ENCODE assay signal across 8 mouse cellular contexts in genomic region chr2:113828086-113828942, GRCm38 (mm10). TPM values are rescaled to one million over a fixed set of nuclear protein-coding genes. Genes with fewer than 3 reads are reported as not detected.
DNase-seq lines count a peak whose midpoint lies in the region; ATAC-seq and TF ChIP-seq lines count a peak whose summit lies in the region.

No protein-coding gene starts in this region.

- TF ChIP-seq CTCF in lung, postnatal 0 days (IDR thresholded peaks at IDR 0.05), result no peak
- TF ChIP-seq CTCF in stomach, postnatal 0 days (IDR thresholded peaks at IDR 0.05; ENCODE audit: low read depth), result no peak

- H3K27ac ChIP-seq in lung, postnatal 0 days (ENCODE audit: low read length), result no peak overlapping the region
- H3K27ac ChIP-seq in limb, embryonic 12.5 days, result no peak overlapping the region
- no peak overlapping the region for H3K27ac ChIP-seq in stomach, postnatal 0 days (replicated peaks)

- TF ChIP-seq EP300 in lung, postnatal 0 days (IDR thresholded peaks at IDR 0.05), result no peak
- TF ChIP-seq EP300 in stomach, postnatal 0 days (optimal IDR thresholded peaks at IDR 0.05), result no peak

- H3K4me3 ChIP-seq in lung, postnatal 0 days (ENCODE audit: low read depth, low read length), result no peak overlapping the region
- H3K4me3 ChIP-seq in limb, embryonic 12.5 days (replicated peaks), result peak overlapping the region; percentile 33
- peak overlapping the region; percentile 21 for H3K4me3 ChIP-seq in stomach, postnatal 0 days (ENCODE audit: low read depth, low read length)

- H3K4me2 ChIP-seq in lung, postnatal 0 days (replicated peaks; ENCODE audit: low read depth, low read length), result peak overlapping the region; percentile 34; the same call in 1 of the 2 replicates
- H3K4me2 ChIP-seq in limb, embryonic 12.5 days, result peak overlapping the region; percentile 62
- peak overlapping the region; percentile 47 for H3K4me2 ChIP-seq in stomach, postnatal 0 days (replicated peaks; ENCODE audit: low read depth)

- no peaks in the 10 kb centered on the region for H3K27me3 ChIP-seq in lung, postnatal 0 days (replicated peaks; ENCODE audit: insufficient read depth, low read length)
- 0 out of 2 replicates have a peak, but pooled peaks cover 2% of the 10 kb centered on the region for H3K27me3 ChIP-seq in limb, embryonic 12.5 days
- H3K27me3 ChIP-seq in stomach, postnatal 0 days (ENCODE audit: control insufficient read depth, insufficient read depth, low read length), result no peaks in the 10 kb centered on the region

- ATAC-seq in lung, postnatal 0 days, result no peak
- ATAC-seq in limb, embryonic 12.5 days (ENCODE audit: insufficient number of reproducible peaks, insufficient read depth, low FRiP score, low TSS enrichment, low read depth), result peak; percentile 8; the same call in 1 of the 2 replicates
- no peak; the same call in 1 of the 2 replicates for ATAC-seq in stomach, postnatal 0 days (ENCODE audit: low FRiP score, low TSS enrichment)
- ATAC-seq in megakaryocyte, adult 5-6 weeks (ENCODE audit: poor library complexity, severe bottlenecking), result no peak

- peaks cover 3% of the 10 kb centered on the region; the same call in 1 of the 2 replicates for H3K36me3 ChIP-seq in lung, postnatal 0 days (ENCODE audit: insufficient read depth, low read length)
- peaks cover 21% of the 10 kb centered on the region for H3K36me3 ChIP-seq in limb, embryonic 12.5 days
- H3K36me3 ChIP-seq in stomach, postnatal 0 days (ENCODE audit: control insufficient read depth, insufficient read depth, low read length), result no peaks in the 10 kb centered on the region

- peak; percentile 32 to 61 for DNase-seq in cerebellum, postnatal 10 days
- no peak for DNase-seq in cerebellum, adult 9-11 months
- no peak for DNase-seq in lung, postnatal 0 days (ENCODE audit: low spot score)
- DNase-seq in lung, postnatal 36 days, result no peak
- no peak for DNase-seq in stomach, postnatal 0 days (ENCODE audit: low spot score)
- no peak for DNase-seq in kidney, postnatal 4 days

- WGBS in lung, postnatal 0 days, result 23% methylated on average over 17 of the region's 17 CpGs
- WGBS in limb, embryonic 12.5 days, result 23% methylated on average over 17 of the region's 17 CpGs
- WGBS in stomach, postnatal 0 days, result 25% methylated on average over 17 of the region's 17 CpGs

- H3K9me3 ChIP-seq in lung, postnatal 0 days (ENCODE audit: low read length), result no peaks in the 10 kb centered on the region
- H3K9me3 ChIP-seq in limb, embryonic 12.5 days, result no peaks in the 10 kb centered on the region
- H3K9me3 ChIP-seq in stomach, postnatal 0 days (ENCODE audit: control insufficient read depth, low read length), result no peaks in the 10 kb centered on the region

- no peaks in the 10 kb centered on the region; the same call in 1 of the 2 replicates for H3K4me1 ChIP-seq in lung, postnatal 0 days (ENCODE audit: insufficient read depth, low read depth, low read length)
- H3K4me1 ChIP-seq in limb, embryonic 12.5 days (replicated peaks), result peaks cover 10% of the 10 kb centered on the region; the same call in 1 of the 2 replicates
- H3K4me1 ChIP-seq in stomach, postnatal 0 days (replicated peaks; ENCODE audit: control insufficient read depth, insufficient read depth), result no peaks in the 10 kb centered on the region

- no peak overlapping the region for H3K9ac ChIP-seq in lung, postnatal 0 days (replicated peaks; ENCODE audit: low read depth)
- H3K9ac ChIP-seq in limb, embryonic 12.5 days (replicated peaks), result no peak overlapping the region
- no peak overlapping the region; the same call in 1 of the 2 replicates for H3K9ac ChIP-seq in stomach, postnatal 0 days (ENCODE audit: low read length)

RNA-seq across cellular contexts. Expression of gene Scg5, which starts 0.6 kb away (rescaled TPM):
- polyA plus RNA-seq in lung, postnatal 0 days (2015; fragmentation: Nextera tagmentation; extraction: Ambion mirVana), result 1.6 and 2.0 TPM in 2 replicates
- polyA plus RNA-seq in limb, embryonic 12.5 days (2016; fragmentation: Nextera tagmentation; extraction: Ambion mirVana), result 1.2 and 1.6 TPM in 2 replicates
- 14.9 and 15.5 TPM in 2 replicates for polyA plus RNA-seq in stomach, postnatal 0 days (2015; fragmentation: Nextera tagmentation; extraction: Ambion mirVana)
- 0.82 and 1.1 TPM in 2 replicates for total RNA-seq in megakaryocyte, adult 5-6 weeks (2015)
- total RNA-seq in megakaryocyte, adult 5-6 weeks (2017), result not detected in 2 replicates

RNA-seq across cellular contexts. Expression of gene Arhgap11a, which starts 20.1 kb away (rescaled TPM):
- polyA plus RNA-seq in lung, postnatal 0 days (2015; fragmentation: Nextera tagmentation; extraction: Ambion mirVana), result 2.7 and 3.2 TPM in 2 replicates
- 44.3 and 44.5 TPM in 2 replicates for polyA plus RNA-seq in limb, embryonic 12.5 days (2016; fragmentation: Nextera tagmentation; extraction: Ambion mirVana)
- polyA plus RNA-seq in stomach, postnatal 0 days (2015; fragmentation: Nextera tagmentation; extraction: Ambion mirVana), result 7.0 and 7.7 TPM in 2 replicates
- total RNA-seq in megakaryocyte, adult 5-6 weeks (2015), result 48.6 and 49.1 TPM in 2 replicates
- total RNA-seq in megakaryocyte, adult 5-6 weeks (2017), result 44.1 and 56.3 TPM in 2 replicates

Comparison
In these comparisons a context has a peak if more than half of its experiments do, and no peak if none do; other contexts are left out.
1. DNase-seq: peak in cerebellum, postnatal 10 days (2 of 2); none in cerebellum, adult 9-11 months (single experiment), lung, postnatal 0 days (single experiment), lung, postnatal 36 days (single experiment), stomach, postnatal 0 days (single experiment) and kidney, postnatal 4 days (0 of 2).
2. Peak in every context shown above with its lines, with median percentiles within 50 percentile points of each other: H3K4me2 ChIP-seq.